Mouse (Mus musculus): ENCODE data around the gene Wdr82. TPM values are rescaled to one million over a fixed set of nuclear protein-coding genes. Genes with fewer than 3 reads are reported as not detected.

The Wdr82 gene
- polyA plus RNA-seq, 1 experiment from 2014 or later = 16.0 TPM

DNA sequence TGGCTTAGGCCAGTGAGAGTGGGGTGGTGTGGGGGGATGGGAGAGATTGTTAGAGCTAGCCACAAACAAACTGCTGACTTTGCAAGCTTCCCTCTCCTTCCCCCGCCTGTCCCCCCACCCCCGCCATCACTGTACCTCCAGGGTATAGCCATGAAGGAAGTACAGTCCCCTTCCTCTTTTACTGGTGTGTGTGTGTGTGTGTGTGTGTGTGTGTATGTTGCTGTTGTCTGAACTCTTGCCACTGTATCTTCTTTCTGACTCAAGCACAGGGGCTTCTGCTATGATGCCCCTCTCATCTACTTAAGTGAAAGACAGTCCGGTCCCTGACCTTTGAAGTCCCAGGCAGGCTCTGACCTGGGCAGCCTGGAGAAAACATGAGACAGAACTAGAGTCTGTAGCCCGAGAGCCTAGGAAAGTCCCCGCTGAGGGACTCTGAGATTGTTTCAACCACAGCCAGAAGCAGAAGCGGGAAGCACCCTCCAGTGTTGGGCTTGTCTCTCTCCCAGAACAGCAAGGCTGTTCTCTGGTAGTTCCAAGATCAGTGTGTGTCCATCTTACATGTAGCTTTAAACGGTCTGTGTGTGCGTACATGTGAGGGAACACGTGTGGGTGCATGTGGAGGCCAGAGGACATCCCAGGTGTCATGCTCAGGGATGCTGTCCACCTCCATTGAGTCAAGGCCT, 59.5 kb downstream of the Wdr82 start:
- Histone ChIP-seq H3K27me3 (replicated peaks) (peaks cover 6% of the 10 kb centered on the region), H3K36me3 (peaks cover 32% of the 10 kb centered on the region), H3K9ac (no peak overlapping the region), H3K4me3 (no peak overlapping the region), H3K4me2 (no peak overlapping the region), H3K27ac (replicated peaks) (no peak overlapping the region), H3K4me1 (peaks cover 32% of the 10 kb centered on the region), H3K9me3 (no peaks in the 10 kb centered on the region)
- 64% methylated on average over 9 of the region's 9 CpGs for WGBS
- no peak for ATAC-seq (ENCODE audit: extremely low read depth, insufficient number of reproducible peaks, low FRiP score, low TSS enrichment)

DNA sequence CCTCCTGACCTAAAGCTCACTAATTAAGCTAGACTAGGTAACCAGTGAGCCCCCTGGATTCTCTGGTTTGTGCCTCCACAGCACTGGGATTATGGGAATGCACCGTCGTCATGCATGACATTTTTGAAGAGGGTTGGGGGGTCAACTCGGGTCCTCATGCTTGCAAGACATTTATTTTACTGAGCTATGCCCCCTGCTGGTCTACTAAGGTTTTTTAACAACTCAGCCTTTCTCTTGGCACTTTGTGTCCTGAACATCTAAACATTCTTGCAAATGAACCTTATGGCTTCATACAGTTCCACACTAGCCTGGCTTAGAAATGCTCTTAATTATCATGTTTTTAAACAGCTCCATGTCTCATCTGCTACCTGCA, 60.0 kb downstream of the Wdr82 start:
- H3K4me3 ChIP-seq = no peak overlapping the region
- H3K4me1 ChIP-seq = peaks cover 35% of the 10 kb centered on the region
- WGBS = 35% methylated on average over 3 of the region's 3 CpGs
- peaks cover 1% of the 10 kb centered on the region for H3K27me3 ChIP-seq (replicated peaks)
- H3K9me3 ChIP-seq = no peaks in the 10 kb centered on the region
- no peak overlapping the region for H3K4me2 ChIP-seq
- ATAC-seq (ENCODE audit: extremely low read depth, insufficient number of reproducible peaks, low FRiP score, low TSS enrichment) = no peak
- no peak overlapping the region for H3K27ac ChIP-seq (replicated peaks)
- peaks cover 38% of the 10 kb centered on the region for H3K36me3 ChIP-seq
- H3K9ac ChIP-seq = no peak overlapping the region

DNA sequence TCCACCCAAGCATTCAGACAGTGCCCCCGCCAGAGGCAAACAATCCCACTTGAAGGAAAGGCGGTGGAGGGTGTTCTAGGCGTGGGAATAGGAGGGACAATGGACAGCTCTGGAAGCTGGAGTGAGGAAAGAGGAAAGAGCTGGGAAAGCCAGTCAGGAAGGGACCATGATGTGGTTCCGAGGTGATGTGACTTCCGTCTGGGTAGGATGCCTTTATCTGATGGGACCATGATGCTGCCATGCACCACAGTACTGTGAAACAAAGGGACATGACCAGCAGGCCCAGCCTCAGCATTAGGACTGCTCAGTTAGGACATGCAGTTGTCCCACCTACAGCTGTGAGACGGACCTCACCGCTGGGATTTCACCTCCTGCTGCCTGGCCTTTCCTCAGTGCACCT, 60.5 kb downstream of the Wdr82 start:
- no peak overlapping the region for H3K27ac ChIP-seq (replicated peaks)

DNA sequence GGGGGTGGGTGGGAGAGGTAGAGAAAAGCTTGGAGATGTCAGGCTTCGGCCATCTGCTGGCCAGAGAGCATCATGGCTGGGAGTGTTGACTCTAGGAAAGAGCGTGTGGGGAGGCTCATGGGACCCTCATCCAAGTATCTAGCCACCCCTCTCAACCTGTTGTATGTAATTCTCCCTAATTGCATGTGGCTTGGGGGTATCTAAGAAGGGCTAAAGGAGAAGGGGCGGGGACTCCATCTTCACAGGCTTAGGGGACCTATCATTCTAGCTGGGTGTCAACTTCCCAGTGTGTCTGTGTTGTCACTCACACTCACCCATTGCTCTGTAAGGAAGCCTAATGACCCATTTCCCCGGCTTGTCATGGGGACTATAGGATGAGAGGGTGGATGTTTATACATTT, 61.1 kb downstream of the Wdr82 start:
- 65% methylated on average over 4 of the region's 4 CpGs for WGBS
- no peak for ATAC-seq (ENCODE audit: extremely low read depth, insufficient number of reproducible peaks, low FRiP score, low TSS enrichment)
- Histone ChIP-seq H3K4me3 (no peak overlapping the region), H3K9ac (no peak overlapping the region), H3K36me3 (peaks cover 48% of the 10 kb centered on the region), H3K9me3 (no peaks in the 10 kb centered on the region), H3K4me1 (peaks cover 28% of the 10 kb centered on the region), H3K27ac (replicated peaks) (no peak overlapping the region), H3K4me2 (no peak overlapping the region), H3K27me3 (replicated peaks) (no peaks in the 10 kb centered on the region)

More for the DNA sequence above, 60.5 kb downstream of the Wdr82 start:
- Histone ChIP-seq H3K4me3 (no peak overlapping the region), H3K36me3 (peaks cover 43% of the 10 kb centered on the region), H3K27me3 (replicated peaks) (no peaks in the 10 kb centered on the region), H3K9ac (no peak overlapping the region), H3K4me1 (peaks cover 31% of the 10 kb centered on the region), H3K4me2 (no peak overlapping the region), H3K9me3 (no peaks in the 10 kb centered on the region)
- ATAC-seq (ENCODE audit: extremely low read depth, insufficient number of reproducible peaks, low FRiP score, low TSS enrichment) = no peak
- WGBS = 55% methylated on average over 7 of the region's 7 CpGs

GRCm38 (mm10) chr9:106232956-106233355, 62.2 kb downstream of the Wdr82 start:
- Histone ChIP-seq H3K4me1 (peaks cover 21% of the 10 kb centered on the region), H3K27ac (replicated peaks) (no peak overlapping the region), H3K9ac (no peak overlapping the region), H3K4me3 (no peak overlapping the region), H3K9me3 (no peaks in the 10 kb centered on the region), H3K4me2 (no peak overlapping the region), H3K27me3 (replicated peaks) (no peaks in the 10 kb centered on the region), H3K36me3 (peaks cover 60% of the 10 kb centered on the region)
- ATAC-seq (ENCODE audit: extremely low read depth, insufficient number of reproducible peaks, low FRiP score, low TSS enrichment) = no peak
- WGBS = 76% methylated on average over 3 of the region's 3 CpGs

- Histone ChIP-seq H3K36me3 (peaks cover 70% of the 10 kb centered on the region), H3K27me3 (replicated peaks) (no peaks in the 10 kb centered on the region), H3K4me1 (peaks cover 14% of the 10 kb centered on the region), H3K9me3 (no peaks in the 10 kb centered on the region), H3K4me3 (no peak overlapping the region), H3K27ac (replicated peaks) (no peak overlapping the region), H3K9ac (no peak overlapping the region), H3K4me2 (no peak overlapping the region)
- 78% methylated on average over 6 of the region's 6 CpGs for whole genome bisulfite sequencing
- ATAC-seq (ENCODE audit: extremely low read depth, insufficient number of reproducible peaks, low FRiP score, low TSS enrichment) = no peak
These were observed 63.2 kb downstream of the Wdr82 start for GRCm38 (mm10) chr9:106233953-106234352.

- Histone ChIP-seq H3K36me3 (peaks cover 83% of the 10 kb centered on the region), H3K27ac (replicated peaks) (no peak overlapping the region), H3K4me1 (peaks cover 14% of the 10 kb centered on the region), H3K9me3 (no peaks in the 10 kb centered on the region), H3K9ac (no peak overlapping the region), H3K27me3 (replicated peaks) (no peaks in the 10 kb centered on the region), H3K4me2 (no peak overlapping the region), H3K4me3 (no peak overlapping the region)
- no peak for ATAC-seq (ENCODE audit: extremely low read depth, insufficient number of reproducible peaks, low FRiP score, low TSS enrichment)
- WGBS = 78% methylated on average over 23 of the region's 23 CpGs
These were observed 64.6 kb downstream of the Wdr82 start for GRCm38 (mm10) chr9:106235194-106235830.

DNA sequence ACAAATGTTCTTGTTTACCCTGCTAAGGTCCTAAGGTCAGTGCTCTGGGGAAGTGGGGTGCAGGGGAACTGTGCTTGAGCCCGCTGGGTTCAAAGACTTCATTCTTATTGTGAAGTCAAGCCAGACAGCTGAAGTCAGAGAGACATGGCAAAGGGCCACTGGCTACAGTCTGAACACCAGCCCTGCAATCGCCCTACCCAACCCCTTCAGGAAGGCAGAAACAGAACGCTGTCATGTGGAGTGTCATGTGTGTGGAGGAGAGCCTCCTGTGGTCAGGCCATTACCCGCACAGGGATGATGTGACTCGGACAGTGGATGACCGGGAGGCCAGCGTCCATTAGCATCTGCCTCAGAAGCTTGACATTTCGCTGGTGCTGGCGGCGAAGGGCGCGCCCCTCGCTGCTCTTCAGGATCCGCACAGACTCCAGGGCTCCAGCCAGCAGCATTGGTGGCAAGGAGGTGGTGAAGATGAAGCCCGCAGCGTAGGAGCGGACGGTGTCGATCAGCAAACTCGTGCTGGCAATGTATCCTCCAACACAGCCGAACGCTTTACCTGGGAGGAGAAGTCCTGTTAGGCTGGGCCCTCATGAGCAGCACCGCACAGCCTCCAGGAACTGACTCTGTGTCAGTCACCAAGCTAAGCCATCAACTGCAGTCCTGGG, 65.6 kb downstream of the Wdr82 start:
- peaks cover 14% of the 10 kb centered on the region for H3K4me1 ChIP-seq
- H3K36me3 ChIP-seq = peaks cover 93% of the 10 kb centered on the region
- no peak overlapping the region for H3K27ac ChIP-seq (replicated peaks)
- no peaks in the 10 kb centered on the region for H3K9me3 ChIP-seq
- no peak overlapping the region for H3K4me3 ChIP-seq
- no peak overlapping the region for H3K9ac ChIP-seq
- no peak for ATAC-seq (ENCODE audit: extremely low read depth, insufficient number of reproducible peaks, low FRiP score, low TSS enrichment)
- no peaks in the 10 kb centered on the region for H3K27me3 ChIP-seq (replicated peaks)
- no peak overlapping the region for H3K4me2 ChIP-seq
- WGBS = 91% methylated on average over 23 of the region's 23 CpGs

DNA sequence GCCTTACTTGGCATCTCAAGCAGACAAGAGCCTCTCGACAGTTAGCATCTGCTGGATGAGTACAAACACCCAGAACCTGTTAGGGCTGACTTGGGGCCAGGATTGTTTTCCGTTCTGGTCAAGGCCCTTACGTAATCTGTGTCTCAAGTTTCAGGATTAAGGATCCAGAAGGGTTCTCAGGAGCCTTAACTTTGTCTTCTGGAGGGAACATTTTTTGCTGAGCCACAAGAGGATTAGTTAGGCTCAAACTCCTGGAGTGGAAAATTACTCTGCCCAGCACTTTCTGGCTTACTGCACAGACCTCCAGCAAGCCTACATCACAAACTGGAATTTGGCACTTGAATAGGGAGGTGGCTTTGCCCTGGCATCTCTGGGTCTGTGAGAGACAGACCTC, 66.1 kb downstream of the Wdr82 start:
- Histone ChIP-seq H3K9me3 (no peaks in the 10 kb centered on the region), H3K9ac (no peak overlapping the region), H3K4me3 (no peak overlapping the region), H3K27me3 (replicated peaks) (no peaks in the 10 kb centered on the region), H3K4me2 (no peak overlapping the region), H3K27ac (replicated peaks) (no peak overlapping the region), H3K4me1 (peaks cover 14% of the 10 kb centered on the region), H3K36me3 (peaks cover 98% of the 10 kb centered on the region)
- ATAC-seq (ENCODE audit: extremely low read depth, insufficient number of reproducible peaks, low FRiP score, low TSS enrichment) = no peak
- WGBS = 75% methylated on average over 3 of the region's 3 CpGs

- Histone ChIP-seq H3K4me1 (peaks cover 14% of the 10 kb centered on the region), H3K9me3 (no peaks in the 10 kb centered on the region), H3K36me3 (peaks cover 100% of the 10 kb centered on the region), H3K27me3 (replicated peaks) (no peaks in the 10 kb centered on the region), H3K9ac (no peak overlapping the region), H3K4me3 (no peak overlapping the region), H3K4me2 (no peak overlapping the region), H3K27ac (replicated peaks) (no peak overlapping the region)
- ATAC-seq (ENCODE audit: extremely low read depth, insufficient number of reproducible peaks, low FRiP score, low TSS enrichment) = no peak
- 81% methylated on average over 8 of the region's 8 CpGs for WGBS
These were observed 66.7 kb downstream of the Wdr82 start for GRCm38 (mm10) chr9:106237401-106237800.

DNA sequence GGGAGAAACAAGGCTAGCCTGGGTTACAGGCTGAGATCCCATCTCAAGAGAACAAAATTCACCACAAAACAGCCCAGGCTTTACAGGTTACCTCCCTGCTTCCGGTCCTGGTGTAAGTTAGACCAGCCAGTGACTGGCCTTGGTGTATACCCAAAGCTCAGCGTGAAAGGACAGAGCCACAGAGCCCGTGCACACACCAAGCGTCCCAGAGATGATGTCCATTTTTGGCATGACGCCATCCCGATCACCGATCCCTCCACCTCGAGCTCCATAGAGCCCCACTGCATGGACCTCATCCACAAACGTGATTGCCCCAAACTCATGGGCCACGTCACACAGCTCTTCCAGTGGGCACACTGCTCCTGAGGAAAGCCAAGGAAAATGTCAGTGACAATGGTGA, 67.2 kb downstream of the Wdr82 start:
- Histone ChIP-seq H3K4me1 (peaks cover 14% of the 10 kb centered on the region), H3K9ac (no peak overlapping the region), H3K36me3 (peaks cover 100% of the 10 kb centered on the region), H3K27me3 (replicated peaks) (no peaks in the 10 kb centered on the region), H3K4me2 (no peak overlapping the region), H3K9me3 (no peaks in the 10 kb centered on the region), H3K27ac (replicated peaks) (no peak overlapping the region), H3K4me3 (no peak overlapping the region)
- no peak for ATAC-seq (ENCODE audit: extremely low read depth, insufficient number of reproducible peaks, low FRiP score, low TSS enrichment)
- WGBS = 88% methylated on average over 10 of the region's 10 CpGs
